Mouse (Mus musculus): ENCODE data around the gene Baiap2l2.

The Baiap2l2 gene

GRCm38 (mm10) chr15:79280850-79281249 lies 4.5 kb downstream of the Baiap2l2 start:
- no peak for TF ChIP-seq GATA4 (IDR thresholded peaks at IDR 0.05; ENCODE audit: insufficient replicate concordance, low read length)

GRCm38 (mm10) chr15:79280209-79280608 lies 5.1 kb downstream of the Baiap2l2 start:
- no peak for TF ChIP-seq GATA4 (IDR thresholded peaks at IDR 0.05; ENCODE audit: insufficient replicate concordance, low read length)

DNA sequence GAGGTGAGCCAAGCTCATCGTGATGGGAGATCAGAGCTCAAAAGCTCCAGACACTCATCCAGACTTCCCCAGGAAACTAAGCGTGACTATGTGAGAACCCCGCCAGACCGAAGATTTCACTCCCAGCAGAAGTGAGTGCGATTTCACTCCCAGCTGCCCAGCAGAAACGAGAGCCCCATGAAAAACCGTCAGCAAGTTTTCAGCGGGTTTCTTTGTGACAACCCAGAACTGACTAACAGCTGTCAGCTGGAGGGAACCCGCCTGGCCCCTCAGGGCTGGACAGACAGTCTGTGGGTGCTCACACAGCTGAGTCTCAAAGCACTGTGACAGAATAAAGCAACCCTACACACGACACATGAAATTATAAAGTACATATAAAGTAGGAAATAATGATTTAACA lies 7.6 kb downstream of the Baiap2l2 start:
- no peak for TF ChIP-seq GATA4 (IDR thresholded peaks at IDR 0.05; ENCODE audit: insufficient replicate concordance, low read length)

- no peak for TF ChIP-seq GATA4 (IDR thresholded peaks at IDR 0.05; ENCODE audit: insufficient replicate concordance, low read length)
Observed at GRCm38 (mm10) chr15:79273020-79273419, 12.3 kb downstream of the Baiap2l2 start.

DNA sequence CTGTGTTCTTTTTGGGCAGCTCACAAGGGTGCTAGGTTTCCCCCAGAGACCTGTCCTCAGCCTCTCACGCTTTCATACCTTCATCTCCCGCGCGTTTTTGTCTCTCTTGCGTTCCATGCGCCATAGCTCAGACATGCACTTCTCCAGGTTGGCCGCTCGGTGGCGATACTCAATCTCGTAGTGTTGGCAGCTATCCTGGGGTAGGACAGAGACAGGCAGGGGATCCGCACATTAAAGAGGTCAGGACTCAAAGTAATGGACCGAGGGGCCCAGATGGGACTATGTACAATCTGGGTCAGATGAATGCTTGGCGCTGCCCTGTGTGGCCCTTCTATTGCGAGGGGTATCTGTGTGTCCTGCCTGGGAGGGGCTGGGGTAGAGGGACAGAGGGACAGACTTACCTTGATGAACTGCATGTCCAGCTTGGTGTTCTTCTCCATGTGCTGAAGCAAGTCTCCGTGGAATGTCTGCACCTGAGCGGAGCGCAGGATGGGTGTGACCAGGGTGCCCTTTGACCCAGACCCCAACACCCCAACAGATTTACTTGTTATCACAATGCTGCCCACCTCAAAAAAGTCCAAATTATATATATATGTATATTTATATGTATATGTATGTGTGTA lies 14.1 kb downstream of the Baiap2l2 start:
- TF ChIP-seq GATA4 (IDR thresholded peaks at IDR 0.05; ENCODE audit: insufficient replicate concordance, low read length) = no peak

GRCm38 (mm10) chr15:79270317-79271123 lies 14.8 kb downstream of the Baiap2l2 start:
- no peak for TF ChIP-seq GATA4 (IDR thresholded peaks at IDR 0.05; ENCODE audit: insufficient replicate concordance, low read length)

DNA sequence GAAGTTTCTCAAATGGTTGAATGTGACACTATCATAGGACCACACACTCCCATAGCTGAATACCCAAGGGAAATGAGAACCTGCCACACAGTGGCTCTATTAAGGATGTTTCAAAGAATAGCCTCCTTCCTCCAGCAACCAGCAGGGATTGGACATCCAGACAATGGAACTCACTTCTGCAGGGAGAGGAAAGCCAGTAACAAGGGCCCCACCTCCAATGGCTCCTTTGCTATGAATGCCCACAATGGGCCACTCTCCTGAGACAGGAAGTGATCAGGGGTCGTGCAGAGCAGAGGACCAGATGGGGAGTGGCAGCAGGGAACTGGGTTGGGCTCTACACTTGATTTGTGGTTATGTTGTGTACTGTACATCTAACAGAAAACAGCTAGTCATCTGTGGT lies 16.8 kb downstream of the Baiap2l2 start:
- TF ChIP-seq GATA4 (IDR thresholded peaks at IDR 0.05; ENCODE audit: insufficient replicate concordance, low read length) = no peak

- no peak for TF ChIP-seq GATA4 (IDR thresholded peaks at IDR 0.05; ENCODE audit: insufficient replicate concordance, low read length)
Observed at GRCm38 (mm10) chr15:79265384-79265783, 20.0 kb downstream of the Baiap2l2 start.

DNA sequence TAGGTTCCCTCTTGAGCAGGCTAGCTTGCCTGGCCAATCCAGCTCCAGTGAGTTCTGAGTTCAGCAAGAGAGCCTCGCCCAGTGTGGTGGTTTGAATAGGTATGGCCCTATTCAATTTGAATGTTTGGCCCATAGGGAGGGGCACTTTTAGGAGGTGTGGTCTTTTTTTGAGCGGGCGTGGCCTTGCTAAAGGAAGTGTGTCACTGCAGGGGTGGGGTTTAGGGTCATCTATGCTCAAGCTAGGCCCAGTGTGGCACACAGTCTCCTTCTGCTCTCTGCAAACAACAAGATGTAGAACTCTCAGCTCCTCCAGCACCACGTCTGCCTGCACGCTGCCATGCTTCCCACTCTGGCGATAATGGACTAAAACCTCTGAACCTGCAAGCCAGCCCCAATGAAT lies 21.6 kb downstream of the Baiap2l2 start:
- no peak for TF ChIP-seq GATA4 (IDR thresholded peaks at IDR 0.05; ENCODE audit: insufficient replicate concordance, low read length)

DNA sequence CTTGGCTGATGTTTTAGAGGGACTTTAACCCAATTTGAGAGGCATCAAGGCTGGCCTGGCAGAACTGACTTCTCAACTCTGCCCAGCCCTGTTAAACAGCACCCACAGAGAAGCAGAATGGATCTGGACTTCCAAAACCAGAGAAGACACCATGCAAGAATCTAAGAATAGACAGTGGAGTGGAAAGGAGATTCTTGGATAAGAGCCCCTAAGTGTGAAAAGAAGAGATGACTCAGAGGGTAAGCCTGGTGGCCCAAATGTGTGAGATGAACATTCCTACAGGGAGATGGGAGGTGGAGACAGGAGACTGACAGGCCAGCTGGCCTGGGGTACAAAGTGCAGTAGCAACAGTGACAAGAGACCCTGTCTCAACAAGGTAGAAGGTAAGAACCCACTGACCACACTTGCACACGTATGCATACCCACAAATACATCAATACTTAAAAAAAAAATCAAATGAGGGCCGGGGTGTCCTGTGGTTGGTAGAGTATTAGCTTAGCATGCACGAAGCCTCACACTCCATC lies 22.5 kb downstream of the Baiap2l2 start:
- no peak for TF ChIP-seq GATA4 (IDR thresholded peaks at IDR 0.05; ENCODE audit: insufficient replicate concordance, low read length)

- TF ChIP-seq GATA4 (IDR thresholded peaks at IDR 0.05; ENCODE audit: insufficient replicate concordance, low read length) = no peak
Observed at GRCm38 (mm10) chr15:79262375-79262774, 23.0 kb downstream of the Baiap2l2 start.

DNA sequence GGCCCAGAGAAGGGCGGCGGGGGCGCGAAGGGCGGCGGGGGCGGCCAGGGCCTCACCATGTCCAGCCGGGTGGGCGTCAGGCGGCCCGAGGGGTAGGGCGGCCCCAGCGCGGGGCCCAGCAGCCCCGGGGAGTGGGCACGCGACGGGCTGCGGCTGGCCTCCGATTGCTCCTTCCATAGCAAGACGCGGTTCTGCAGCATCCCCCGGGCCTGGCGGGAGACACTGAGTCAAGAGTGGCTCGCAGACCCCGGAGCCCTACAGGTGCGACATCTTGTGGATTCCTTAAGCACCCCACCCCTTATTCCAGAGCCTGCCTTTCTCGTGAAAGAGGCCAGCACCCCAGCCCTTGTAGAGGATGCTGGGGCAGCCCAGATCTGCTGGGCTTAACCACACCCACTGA lies 23.6 kb downstream of the Baiap2l2 start:
- no peak for TF ChIP-seq GATA4 (IDR thresholded peaks at IDR 0.05; ENCODE audit: insufficient replicate concordance, low read length)

GRCm38 (mm10) chr15:79261095-79261725 lies 24.1 kb downstream of the Baiap2l2 start:
- no peak for TF ChIP-seq GATA4 (IDR thresholded peaks at IDR 0.05; ENCODE audit: insufficient replicate concordance, low read length)

DNA sequence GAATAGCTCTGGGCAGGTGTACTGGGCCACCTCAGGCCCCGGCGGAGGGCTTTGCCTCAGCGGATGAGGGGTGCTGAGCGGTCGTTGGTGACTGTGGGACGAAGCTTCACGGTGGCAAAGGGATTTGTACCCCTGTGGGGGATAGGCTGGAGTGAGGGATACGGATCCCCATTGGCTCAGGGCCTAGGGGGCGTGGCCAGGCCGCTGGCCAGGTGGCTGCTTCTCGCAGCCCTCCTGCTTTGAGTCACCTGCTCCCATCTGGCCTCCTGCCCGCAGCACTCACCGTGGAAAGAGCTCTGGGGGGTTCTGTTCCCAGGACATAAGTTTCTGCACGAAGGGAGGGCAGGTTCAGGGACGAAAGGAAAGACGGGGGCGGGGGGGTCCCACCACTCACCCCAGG lies 26.8 kb downstream of the Baiap2l2 start:
- TF ChIP-seq GATA4 (IDR thresholded peaks at IDR 0.05; ENCODE audit: insufficient replicate concordance, low read length) = no peak

- TF ChIP-seq GATA4 (IDR thresholded peaks at IDR 0.05; ENCODE audit: insufficient replicate concordance, low read length) = no peak
Observed at GRCm38 (mm10) chr15:79254661-79255060, 30.7 kb downstream of the Baiap2l2 start, which contains the start of gene Slc16a8. TSS of gene Slc16a8 (minus strand) at chr15:79254761.

DNA sequence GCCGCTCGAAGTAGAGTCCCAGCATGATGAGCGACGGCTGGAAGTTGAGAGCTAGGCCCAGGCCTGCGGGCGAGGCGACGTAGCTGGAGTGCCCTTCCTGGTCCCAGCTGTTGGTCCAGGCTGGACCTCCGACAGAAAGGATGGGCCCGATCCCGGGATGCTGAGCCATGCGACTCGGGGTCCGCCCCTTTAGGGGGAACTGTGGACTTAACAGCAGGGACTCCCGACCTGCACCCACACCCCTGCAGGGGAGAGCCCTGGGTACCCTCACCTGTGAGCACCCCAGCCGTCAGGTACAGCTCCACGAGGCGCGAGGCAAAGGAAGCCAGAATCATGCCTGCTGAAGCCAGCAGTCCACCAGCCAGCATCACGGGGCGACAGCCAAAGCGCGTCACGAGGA lies 32.8 kb downstream of the Baiap2l2 start:
- no peak for TF ChIP-seq GATA4 (IDR thresholded peaks at IDR 0.05; ENCODE audit: insufficient replicate concordance, low read length)
